Mouse (Mus musculus) B cell, adult 62 days (primary cell): ENCODE results near the gene Dedd2. TPM values are rescaled to one million over a fixed set of nuclear protein-coding genes. Genes with fewer than 3 reads are reported as not detected.

Source experiments
- total RNA-seq: library from RNA; stranded (reverse); gene quantifications from 4 replicates; pipeline ENCODE4 v1.2.4, GENCODE M21; 2023

Dedd2 gene
- 95.4 to 116 TPM (median 97.6 TPM) in 4 replicates for total RNA-seq

GRCm38 (mm10) chr7:25220457-25221101 is at the start of gene Dedd2:
Dedd2 (minus strand) TSS chr7:25220615.

GRCm38 (mm10) chr7:25267301-25267750 is 46.9 kb upstream of the Dedd2 start, which contains the start of gene Cic:
Cic (plus strand) TSS chr7:25267704.

DNA sequence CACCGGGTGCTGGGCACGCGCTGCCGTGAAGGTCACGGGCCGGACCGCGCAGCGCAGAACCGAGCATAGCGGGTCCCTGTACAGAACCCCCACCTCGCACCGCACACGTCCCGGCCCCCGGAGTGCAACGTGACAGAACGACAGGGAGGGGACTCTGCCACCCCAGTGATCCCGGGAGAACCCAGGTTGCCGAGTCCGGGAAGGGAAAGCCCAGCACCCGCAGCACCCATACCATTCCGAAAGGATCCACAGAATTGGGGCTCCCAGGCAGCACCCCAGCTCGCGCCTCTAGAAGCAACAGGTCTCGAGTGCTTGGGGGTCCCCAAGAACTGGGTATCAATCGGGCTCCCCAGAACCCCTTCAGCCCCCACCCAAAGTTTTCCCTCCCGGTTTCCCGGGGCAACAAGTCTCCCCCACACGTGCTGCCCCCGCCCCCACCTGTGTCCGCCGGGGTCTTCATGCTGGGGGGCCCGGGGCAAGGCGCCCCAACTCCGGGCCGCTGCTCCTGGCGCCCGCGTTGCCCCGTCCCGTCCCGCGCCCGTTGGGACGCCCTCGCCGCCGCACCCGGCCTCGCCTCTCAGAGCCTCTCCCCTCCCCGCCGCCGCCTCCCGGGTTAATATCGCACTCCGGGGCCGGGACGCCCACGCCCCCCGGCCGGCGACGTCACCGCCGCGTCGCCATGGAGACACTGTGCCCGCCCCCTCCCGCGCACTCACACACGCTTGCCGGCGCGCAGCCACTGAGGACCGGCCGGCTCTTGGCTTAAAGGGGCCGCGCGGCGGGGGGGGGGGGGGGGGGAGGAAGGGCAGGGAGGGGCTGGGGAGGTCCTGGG is 29.9 kb upstream of the Dedd2 start, which contains the start of gene Erf:
Gene Erf (minus strand): TSS at position 621 of the 832 bp plus-strand sequence.

DNA sequence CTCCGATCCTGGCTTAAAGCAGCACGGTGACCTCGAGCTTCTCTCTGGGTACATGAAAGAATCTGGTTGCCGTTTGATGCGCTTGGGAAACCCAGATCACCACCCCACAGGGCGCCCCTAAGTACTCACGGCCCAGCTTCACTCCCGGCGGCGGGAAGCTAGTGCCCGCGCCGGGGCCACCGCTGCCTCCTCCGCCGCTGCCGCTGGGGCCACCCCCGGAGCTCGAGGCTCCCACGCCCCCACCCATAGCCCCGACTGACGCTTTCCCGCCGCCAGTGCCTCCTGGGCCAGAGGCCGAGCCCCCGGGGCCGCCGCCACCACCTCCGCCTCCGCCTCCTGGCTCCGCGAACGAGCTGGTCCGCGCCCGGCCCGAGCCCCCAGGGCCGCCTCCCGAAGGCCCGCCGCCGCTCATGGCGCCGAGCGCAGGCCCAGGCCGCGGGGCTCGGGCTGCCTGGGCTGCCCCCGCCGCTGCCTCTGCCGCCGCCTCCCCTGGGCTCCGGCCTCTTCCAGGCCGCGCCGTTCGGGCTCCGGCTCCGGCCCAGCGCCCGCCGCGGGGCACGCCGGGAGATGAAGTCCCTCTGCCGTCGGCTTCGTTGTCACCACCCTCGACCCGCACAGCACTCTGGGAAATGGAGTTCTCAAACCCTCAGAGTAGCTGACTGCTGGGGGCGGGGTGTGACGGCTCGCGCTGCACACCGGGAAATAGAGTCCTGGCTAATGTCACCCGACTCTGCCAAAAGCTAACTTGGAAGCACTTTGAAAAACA is 17.0 kb upstream of the Dedd2 start, which contains the start of gene Gsk3a:
Gene Gsk3a (minus strand): TSS at position 603 of the 766 bp plus-strand sequence.

DNA sequence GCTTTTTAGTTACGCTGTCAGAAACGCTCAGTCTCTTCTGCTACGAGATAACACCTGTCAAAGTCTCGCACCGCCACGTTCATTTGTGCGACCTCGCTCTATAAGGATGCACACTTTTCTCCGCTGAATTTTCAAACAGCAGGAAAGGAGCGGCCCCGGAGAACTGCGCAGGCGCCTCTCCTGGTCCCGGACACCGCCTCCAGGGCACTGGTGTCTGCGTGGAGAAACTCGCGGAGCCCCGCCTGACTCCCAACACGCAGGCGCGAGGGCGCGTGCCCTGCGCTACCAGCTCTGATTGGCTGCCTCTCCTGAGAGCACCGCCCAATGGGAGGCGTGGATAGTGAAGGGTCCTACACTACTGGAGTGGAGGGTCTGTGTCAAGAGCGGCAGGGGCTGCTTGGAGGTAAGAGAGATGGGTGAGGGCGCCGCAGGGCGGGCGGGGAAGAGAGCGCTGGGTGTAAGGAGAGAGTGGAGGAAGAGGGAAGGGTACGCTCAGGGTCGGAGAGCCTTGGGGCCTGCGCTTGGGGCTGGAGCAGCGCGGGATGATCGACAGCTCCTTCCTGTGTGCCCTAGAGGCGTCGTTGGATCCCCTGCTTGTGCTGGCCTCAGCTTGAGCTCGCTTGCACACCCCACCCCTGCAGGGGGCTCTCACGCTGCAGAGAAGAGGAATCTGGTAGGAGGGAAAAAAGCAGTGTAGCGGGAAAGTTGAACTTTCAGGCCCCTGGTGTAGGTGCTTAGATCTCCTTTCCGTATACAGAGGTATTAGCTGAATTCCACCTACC is 878 bp upstream of the Dedd2 start, which contains the start of gene Zfp526:
Gene Zfp526 (plus strand): TSS at position 324 of the 782 bp plus-strand sequence.

DNA sequence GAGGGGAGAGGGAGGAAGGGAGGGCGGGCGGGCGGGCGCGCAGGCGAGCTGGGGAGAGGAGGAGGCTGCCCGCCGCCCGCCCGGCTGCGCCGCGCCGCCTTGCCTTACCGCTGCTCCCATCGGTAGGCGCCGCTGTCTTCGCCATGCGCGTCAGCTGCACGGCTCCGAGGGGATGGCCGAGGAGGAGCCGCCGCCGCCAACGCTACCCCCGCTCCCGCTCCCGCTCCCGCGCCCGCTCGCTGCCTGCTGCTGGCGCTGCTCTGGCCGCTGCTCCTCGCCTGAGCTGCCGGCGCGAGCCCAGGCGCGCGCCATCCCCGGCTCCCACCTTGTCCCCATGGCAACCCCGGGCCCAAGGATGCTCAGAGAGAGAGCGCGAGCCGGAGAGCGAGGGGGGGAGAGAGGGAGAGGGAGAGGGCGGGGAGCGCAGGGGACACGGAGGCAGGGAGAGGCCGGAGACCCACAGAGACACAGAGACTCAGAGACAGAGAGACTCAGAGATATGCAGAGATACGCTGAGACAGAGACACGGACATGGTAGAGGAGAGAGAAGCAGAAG is 40.7 kb downstream of the Dedd2 start, which contains the start of gene Pou2f2:
Gene Pou2f2 (minus strand): TSS at position 121 of the 556 bp plus-strand sequence.

Other genes starting within 250 kb of the Dedd2 start
- gene Rabac1, start 247.9 kb downstream of the Dedd2 start, total RNA-seq, result 169 to 194 TPM (median 186 TPM) in 4 replicates
- gene Atp1a3, start 214.7 kb downstream of the Dedd2 start, total RNA-seq, result 0.39 to 0.54 TPM (median 0.50 TPM) in 3 of 4 replicates, not detected in the other
- gene Grik5, start 148.3 kb downstream of the Dedd2 start, total RNA-seq, result 1.8 to 4.9 TPM (median 3.5 TPM) in 4 replicates
- 11.8 to 16.2 TPM (median 13.1 TPM) in 4 replicates for gene Zfp574, start 148.0 kb downstream of the Dedd2 start, total RNA-seq
- 169 to 195 TPM (median 186 TPM) in 4 replicates for gene Pou2f2, start 40.9 kb downstream of the Dedd2 start, total RNA-seq
- 13.8 to 17.0 TPM (median 15.0 TPM) in 4 replicates for gene Zfp526, start 810 bp upstream of the Dedd2 start, total RNA-seq
- 81.1 to 85.7 TPM (median 84.3 TPM) in 4 replicates for gene Gsk3a, start 17.2 kb upstream of the Dedd2 start, total RNA-seq
- 15.6 to 21.6 TPM (median 20.3 TPM) in 4 replicates for gene Erf, start 30.1 kb upstream of the Dedd2 start, total RNA-seq
- gene Cic, start 47.1 kb upstream of the Dedd2 start, total RNA-seq, result 308 to 353 TPM (median 332 TPM) in 4 replicates
- 45.1 to 61.2 TPM (median 47.3 TPM) in 4 replicates for gene Pafah1b3, start 77.4 kb upstream of the Dedd2 start, total RNA-seq
- 0.48 TPM in 1 of 4 replicates, not detected in the others for gene Prr19, start 80.8 kb upstream of the Dedd2 start, total RNA-seq
- gene Tmem145, start 85.5 kb upstream of the Dedd2 start, total RNA-seq, result not detected in 4 replicates
- 1.9 to 2.4 TPM (median 2.3 TPM) in 4 replicates for gene Megf8, start 96.5 kb upstream of the Dedd2 start, total RNA-seq
- gene Cnfn, start 149.1 kb upstream of the Dedd2 start, total RNA-seq, result not detected in 4 replicates
- 29.9 to 35.4 TPM (median 33.8 TPM) in 4 replicates for gene Lipe, start 178.1 kb upstream of the Dedd2 start, total RNA-seq
- gene Cxcl17, start 192.3 kb upstream of the Dedd2 start, total RNA-seq, result not detected in 4 replicates